Mouse (Mus musculus) myocyte (in vitro differentiated cells): ENCODE data around the gene Nek10. TPM values are rescaled to one million over a fixed set of nuclear protein-coding genes. Genes with fewer than 3 reads are reported as not detected.

Source experiments
- H3K27me3 ChIP-seq: one replicate; pipeline ENCODE4 v1.6.1; 2011; ENCODE audit not compliant: control insufficient read depth, insufficient read depth, insufficient read length
- H3K36me3 ChIP-seq: one replicate; pipeline ENCODE4 v1.6.1; 2011; ENCODE audit not compliant: control insufficient read depth, insufficient read depth
- H3K4me2 ChIP-seq: one replicate; pipeline ENCODE4 v1.6.1; 2011; ENCODE audit warnings: low read depth, control low read depth
- H3K4me3 ChIP-seq: one replicate; pipeline ENCODE4 v1.5.1; 2011; ENCODE audit warnings: mild to moderate bottlenecking, control low read depth, moderate library complexity
- H3K79me2 ChIP-seq: one replicate; pipeline ENCODE4 v1.6.1; 2011; ENCODE audit not compliant: control insufficient read depth, insufficient read depth
- H3ac ChIP-seq: one replicate; pipeline ENCODE4 v1.6.1; 2011; ENCODE audit not compliant: control insufficient read depth, insufficient read length
- CEBPB ChIP-seq: IDR thresholded peaks from 2 replicates; pipeline ENCODE4 v1.6.1; 2011; ENCODE audit warnings: mild to moderate bottlenecking, moderate library complexity; ENCODE audit not compliant: poor library complexity, insufficient read depth, severe bottlenecking
- E2F4 ChIP-seq: IDR thresholded peaks from one replicate; pipeline ENCODE4 v1.6.1; 2011; ENCODE audit warnings: mild to moderate bottlenecking, control low read depth, moderate library complexity; ENCODE audit not compliant: insufficient read depth
- MAX ChIP-seq: IDR thresholded peaks from one replicate; pipeline ENCODE4 v1.6.1; 2011; ENCODE audit warnings: low read depth, mild to moderate bottlenecking, control low read depth
- MYOD1 ChIP-seq, 3 experiments: IDR thresholded peaks; one replicate each; pipeline ENCODE4 v1.6.1; 2011; ENCODE audit warnings: control low read depth in 2 of 3, low read depth in 2 of 3, mild to moderate bottlenecking in 2 of 3, moderate library complexity in 1 of 3; ENCODE audit not compliant: insufficient read length in 2 of 3, control insufficient read depth in 1 of 3
- MYOG ChIP-seq, 3 experiments: IDR thresholded peaks; one replicate each; pipeline ENCODE4 v1.6.1; 2011; ENCODE audit warnings: control low read depth in 2 of 3, low read depth in 2 of 3, mild to moderate bottlenecking in 2 of 3; ENCODE audit not compliant: insufficient read length in 2 of 3, control insufficient read depth in 1 of 3, insufficient read depth in 1 of 3
- POLR2A ChIP-seq: IDR thresholded peaks from one replicate; pipeline ENCODE4 v1.6.1; 2011; ENCODE audit warnings: low read depth, mild to moderate bottlenecking, control low read depth, moderate library complexity; ENCODE audit not compliant: insufficient read length
- POLR2AphosphoS2 ChIP-seq: IDR thresholded peaks from one replicate; pipeline ENCODE4 v1.6.1; 2011; ENCODE audit warnings: low read depth, control low read depth; ENCODE audit not compliant: insufficient read length
- REST ChIP-seq: IDR thresholded peaks from one replicate; pipeline ENCODE4 v1.6.1; 2011; ENCODE audit warnings: mild to moderate bottlenecking, control low read depth, moderate library complexity; ENCODE audit not compliant: insufficient read depth, insufficient read length
- SRF ChIP-seq: IDR thresholded peaks from one replicate; pipeline ENCODE4 v1.6.1; 2011; ENCODE audit warnings: low read depth; ENCODE audit not compliant: control insufficient read depth, insufficient read length
- TCF12 ChIP-seq: IDR thresholded peaks from one replicate; pipeline ENCODE4 v1.6.1; 2011; ENCODE audit warnings: mild to moderate bottlenecking, control low read depth; ENCODE audit not compliant: poor library complexity, insufficient read depth, severe bottlenecking
- TCF3 ChIP-seq: IDR thresholded peaks from one replicate; pipeline ENCODE4 v1.6.1; 2011; ENCODE audit warnings: low read depth, control low read depth; ENCODE audit not compliant: insufficient read length
- USF1 ChIP-seq: IDR thresholded peaks from one replicate; pipeline ENCODE4 v1.6.1; 2011; ENCODE audit warnings: low read depth, mild to moderate bottlenecking, control low read depth, moderate library complexity
- polyA plus RNA-seq: library from polyadenylated mRNA; unstranded; fragments of >200 nt; fragmentation: generic; extraction: Trizol; gene quantifications from one replicate; pipeline ENCODE4 v1.2.1, GENCODE M21; 2012; ENCODE audit warnings: missing spikeins

The Nek10 gene
- polyA plus RNA-seq, 1 experiment = 0.10 TPM

DNA sequence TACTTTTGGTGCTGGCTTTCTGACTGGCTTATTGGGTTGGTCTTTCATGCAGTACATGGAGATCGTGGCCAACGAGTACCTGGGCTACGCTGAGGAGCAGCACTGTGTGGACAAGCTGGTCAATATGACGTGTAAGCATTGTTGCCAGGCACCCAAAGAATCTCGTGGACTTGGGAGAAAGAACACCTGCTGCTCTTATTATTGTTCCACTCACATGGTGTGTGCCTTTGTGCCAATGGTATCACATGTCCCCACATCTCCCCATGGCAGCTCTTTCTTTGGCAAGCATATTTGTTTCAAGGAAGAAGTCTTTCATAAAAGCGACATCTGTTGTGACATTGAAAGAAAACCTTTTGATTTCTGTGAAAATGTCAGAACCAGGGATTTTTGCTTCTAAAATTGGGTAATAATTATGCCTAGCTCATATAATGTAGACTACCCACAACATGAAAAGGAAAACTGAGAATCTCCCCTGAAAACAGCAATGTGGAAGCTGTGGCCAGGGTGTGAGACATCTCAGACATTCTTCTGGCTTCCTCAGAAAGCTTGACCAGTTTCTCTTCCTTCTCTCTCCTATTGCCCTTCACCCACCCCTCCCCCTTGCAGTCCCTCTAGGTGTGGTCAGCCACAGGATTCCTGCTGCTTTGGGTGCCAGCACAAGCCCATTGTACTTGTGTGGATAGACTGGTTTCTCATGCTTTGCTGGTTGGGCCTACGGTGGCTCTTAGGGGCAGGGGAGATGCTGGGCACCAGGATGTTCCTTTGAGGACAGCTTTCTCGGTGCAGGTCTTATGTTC lies 39.7 kb downstream of the Nek10 start:
- no peak overlapping the region for H3K4me3 ChIP-seq
- TF ChIP-seq MYOG (IDR thresholded peaks at IDR 0.05; ENCODE audit: control insufficient read depth in 1 of 3, insufficient read depth in 1 of 3, insufficient read length in 2 of 3, low read depth in 2 of 3) (peak in 2 of 3 experiments; percentile 28 to 62), REST (no peak), TCF12 (peak; percentile 40), MYOD1 (IDR thresholded peaks at IDR 0.05; ENCODE audit: control insufficient read depth in 1 of 3, insufficient read length in 2 of 3, low read depth in 2 of 3) (peak in 2 of 3 experiments; percentile 63 to 73)
- no peaks in the 10 kb centered on the region for H3K36me3 ChIP-seq
- no peak overlapping the region for H3ac ChIP-seq
- H3K79me2 ChIP-seq = no peaks in the 10 kb centered on the region
- peak overlapping the region; percentile 44 for H3K4me2 ChIP-seq
- no peaks in the 10 kb centered on the region for H3K27me3 ChIP-seq

DNA sequence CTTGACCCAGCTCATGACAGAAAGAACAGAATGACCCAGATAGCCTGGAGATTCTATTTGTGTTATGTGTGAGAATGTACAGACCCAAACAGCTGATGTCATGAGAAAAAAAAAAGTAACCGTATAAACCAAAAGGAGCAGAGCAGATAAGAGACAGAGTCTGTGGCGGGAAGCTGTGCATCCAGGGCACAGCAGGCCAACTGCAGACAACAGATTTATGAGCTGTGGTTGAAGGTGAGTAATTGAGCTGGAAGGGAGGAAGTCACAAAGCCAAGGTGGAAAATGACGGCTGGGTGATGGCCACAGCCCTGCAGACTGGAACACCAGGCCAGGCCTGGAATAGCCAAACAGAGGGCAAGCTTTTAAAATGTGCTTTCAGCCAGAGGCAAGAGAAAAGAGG lies 49.6 kb downstream of the Nek10 start:
- TF ChIP-seq MYOG (IDR thresholded peaks at IDR 0.05; ENCODE audit: control insufficient read depth in 1 of 3, insufficient read depth in 1 of 3, insufficient read length in 2 of 3, low read depth in 2 of 3) = peak in 1 of 3 experiments; percentile 44
- TF ChIP-seq MYOD1 (IDR thresholded peaks at IDR 0.05; ENCODE audit: control insufficient read depth in 1 of 3, insufficient read length in 2 of 3, low read depth in 2 of 3) = peak in 1 of 3 experiments; percentile 67
- TF ChIP-seq POLR2A = no peak
- no peak for TF ChIP-seq USF1
- no peak for TF ChIP-seq MAX
- TF ChIP-seq REST = no peak
- Histone ChIP-seq H3K4me3 (no peak overlapping the region), H3K79me2 (no peaks in the 10 kb centered on the region), H3ac (no peak overlapping the region), H3K36me3 (no peaks in the 10 kb centered on the region), H3K27me3 (no peaks in the 10 kb centered on the region), H3K4me2 (no peak overlapping the region)

DNA sequence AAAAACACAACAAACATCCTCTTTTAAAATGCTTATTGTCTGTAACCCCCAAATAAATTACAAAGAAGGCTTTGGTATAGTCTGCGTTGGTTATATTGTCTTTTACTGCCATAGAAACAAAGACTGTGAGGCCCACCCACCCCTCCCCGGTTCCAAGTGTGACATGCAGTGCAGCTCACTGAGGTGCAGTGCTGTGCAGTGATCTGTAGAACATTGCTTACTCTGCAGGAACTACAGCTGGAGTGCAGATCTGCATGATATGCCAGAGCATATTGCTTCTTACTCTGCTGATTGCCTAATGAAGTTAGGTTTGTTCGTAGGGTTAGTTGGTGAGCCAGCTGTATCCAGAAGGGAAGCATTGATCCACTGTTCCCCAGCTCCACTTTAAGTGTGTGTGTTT lies 57.1 kb downstream of the Nek10 start:
- Histone ChIP-seq H3ac (no peak overlapping the region), H3K4me2 (no peak overlapping the region), H3K36me3 (no peaks in the 10 kb centered on the region)

DNA sequence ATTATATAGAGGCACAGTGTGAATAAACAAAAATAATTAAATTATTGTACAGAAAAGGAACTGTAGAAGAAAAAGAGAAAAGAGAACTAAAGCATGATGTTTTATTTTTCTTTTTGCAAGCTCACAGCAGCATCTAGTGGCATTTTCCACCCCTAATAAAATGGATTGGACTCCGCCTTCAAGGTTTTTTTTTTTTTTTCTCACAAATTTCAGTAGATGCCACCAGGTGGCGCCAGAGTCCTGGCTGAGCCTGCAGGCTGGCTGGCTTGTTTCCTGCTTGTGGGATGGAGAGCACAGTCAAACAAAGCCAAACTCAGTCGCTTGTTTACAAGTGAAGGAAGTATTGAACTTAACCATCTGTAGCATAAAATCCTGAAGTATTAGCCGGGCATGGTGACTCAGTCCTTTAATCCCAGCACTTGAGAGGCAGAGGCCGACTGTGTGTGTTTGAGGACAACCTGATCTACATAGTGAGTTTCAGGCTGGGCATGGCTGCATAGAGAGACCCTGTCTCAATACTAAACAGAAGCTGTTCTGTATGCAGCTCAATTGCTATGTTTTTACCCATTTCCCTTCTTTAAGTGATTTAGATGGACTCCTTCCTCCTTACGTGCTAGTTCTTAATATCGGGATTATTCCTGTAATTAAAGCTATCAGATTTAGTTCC lies 60.6 kb downstream of the Nek10 start:
- Histone ChIP-seq H3K79me2 (no peaks in the 10 kb centered on the region), H3K4me3 (no peak overlapping the region), H3K27me3 (no peaks in the 10 kb centered on the region), H3K36me3 (no peaks in the 10 kb centered on the region), H3K4me2 (no peak overlapping the region), H3ac (no peak overlapping the region)
- no peak for TF ChIP-seq SRF
- TF ChIP-seq REST = no peak
- TF ChIP-seq POLR2A = no peak
- TF ChIP-seq CEBPB = no peak
- no peak for TF ChIP-seq USF1
- no peak for TF ChIP-seq MYOD1 (IDR thresholded peaks at IDR 0.05; ENCODE audit: control insufficient read depth in 1 of 3, insufficient read length in 2 of 3, low read depth in 2 of 3)
- no peak for TF ChIP-seq TCF3
- no peak for TF ChIP-seq E2F4
- no peak for TF ChIP-seq TCF12
- no peak for TF ChIP-seq MAX
- no peak for TF ChIP-seq MYOG (IDR thresholded peaks at IDR 0.05; ENCODE audit: control insufficient read depth in 1 of 3, insufficient read depth in 1 of 3, insufficient read length in 2 of 3, low read depth in 2 of 3)
- no peak for TF ChIP-seq POLR2AphosphoS2

More for the DNA sequence above, 57.1 kb downstream of the Nek10 start:
- Histone ChIP-seq H3K79me2 (no peaks in the 10 kb centered on the region), H3K4me3 (no peak overlapping the region), H3K27me3 (no peaks in the 10 kb centered on the region)
- TF ChIP-seq SRF = no peak

DNA sequence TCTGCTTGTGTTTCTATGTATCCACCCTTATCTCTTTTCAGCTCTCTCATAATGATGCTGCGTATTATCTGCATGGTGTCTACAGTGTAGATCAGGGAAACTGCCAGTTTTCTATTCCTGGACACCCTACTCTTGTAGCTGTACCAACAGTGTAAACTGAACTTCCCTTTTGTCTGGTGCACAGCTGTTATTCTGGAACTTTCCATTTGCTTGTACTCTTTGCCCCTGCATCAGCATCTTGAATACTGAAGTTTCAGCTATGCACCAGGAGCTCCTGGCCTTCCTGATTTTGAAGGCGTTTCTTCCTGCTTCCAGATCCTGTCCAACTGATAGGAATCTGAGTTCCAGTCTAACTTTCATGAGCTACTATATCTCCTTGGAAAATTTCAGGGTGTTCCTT lies 66.0 kb downstream of the Nek10 start:
- no peak overlapping the region for H3K4me3 ChIP-seq
- H3K79me2 ChIP-seq = no peaks in the 10 kb centered on the region
- H3K36me3 ChIP-seq = no peaks in the 10 kb centered on the region
- H3K27me3 ChIP-seq = no peaks in the 10 kb centered on the region
- H3K4me2 ChIP-seq = no peak overlapping the region
- no peak overlapping the region for H3ac ChIP-seq
- no peak for TF ChIP-seq CEBPB
- TF ChIP-seq MAX = no peak
- TF ChIP-seq POLR2AphosphoS2 = no peak
- TF ChIP-seq SRF = no peak
- no peak for TF ChIP-seq TCF3
- TF ChIP-seq E2F4 = no peak
- TF ChIP-seq REST = no peak
- no peak for TF ChIP-seq MYOD1 (IDR thresholded peaks at IDR 0.05; ENCODE audit: control insufficient read depth in 1 of 3, insufficient read length in 2 of 3, low read depth in 2 of 3)
- TF ChIP-seq USF1 = no peak
- no peak for TF ChIP-seq POLR2A
- no peak for TF ChIP-seq MYOG (IDR thresholded peaks at IDR 0.05; ENCODE audit: control insufficient read depth in 1 of 3, insufficient read depth in 1 of 3, insufficient read length in 2 of 3, low read depth in 2 of 3)
- TF ChIP-seq TCF12 = no peak
